Mouse (Mus musculus) frontal cortex, postnatal 25 days (tissue): Measurements from ENCODE around the gene Deaf1.

ENCODE experiments used
- DNase-seq, 2 experiments: peaks; one replicate each; pipeline ENCODE4 v3.0.0; 2022; ENCODE audit warnings: low spot score in 2 of 2

The Deaf1 gene

GRCm38 (mm10) chr7:141327469-141328372 is at the start of gene Deaf1, which contains the start of gene Tmem80:
Deaf1 (minus strand) TSS chr7:141327690.
Tmem80 (plus strand) TSS chr7:141327739.
- DNase-seq, result peak; percentile 100

GRCm38 (mm10) chr7:141374399-141374798 is 46.9 kb upstream of the Deaf1 start:
- no peak for DNase-seq

GRCm38 (mm10) chr7:141373611-141374010 is 46.1 kb upstream of the Deaf1 start:
- DNase-seq, result no peak

- no peak for DNase-seq
These were observed 44.6 kb upstream of the Deaf1 start for GRCm38 (mm10) chr7:141371942-141372595.

- DNase-seq, result no peak
These were observed 42.4 kb upstream of the Deaf1 start for GRCm38 (mm10) chr7:141369918-141370317.

- DNase-seq, result no peak
These were observed 39.9 kb upstream of the Deaf1 start for GRCm38 (mm10) chr7:141367358-141367757.

GRCm38 (mm10) chr7:141365049-141365445 is 37.6 kb upstream of the Deaf1 start:
- no peak for DNase-seq

- DNase-seq, result no peak
These were observed 37.0 kb upstream of the Deaf1 start for GRCm38 (mm10) chr7:141364349-141365048.

GRCm38 (mm10) chr7:141363752-141364125 is 36.2 kb upstream of the Deaf1 start:
- DNase-seq, result no peak

GRCm38 (mm10) chr7:141363106-141363751 is 35.7 kb upstream of the Deaf1 start:
- DNase-seq, result peak; percentile 45 to 77

GRCm38 (mm10) chr7:141361510-141361909 is 34.0 kb upstream of the Deaf1 start:
- DNase-seq, result no peak

- no peak for DNase-seq
These were observed 29.5 kb upstream of the Deaf1 start for GRCm38 (mm10) chr7:141356971-141357370.

GRCm38 (mm10) chr7:141355626-141356326 is 28.3 kb upstream of the Deaf1 start:
- no peak for DNase-seq

GRCm38 (mm10) chr7:141355051-141355450 is 27.6 kb upstream of the Deaf1 start:
- no peak for DNase-seq

- no peak for DNase-seq
These were observed 23.6 kb upstream of the Deaf1 start for GRCm38 (mm10) chr7:141351061-141351460.

GRCm38 (mm10) chr7:141344787-141345186 is 17.3 kb upstream of the Deaf1 start:
- no peak for DNase-seq

- DNase-seq, result no peak
These were observed 16.2 kb upstream of the Deaf1 start for GRCm38 (mm10) chr7:141343696-141344095.

GRCm38 (mm10) chr7:141343230-141343629 is 15.7 kb upstream of the Deaf1 start:
- no peak for DNase-seq

GRCm38 (mm10) chr7:141341689-141342226 is 14.3 kb upstream of the Deaf1 start:
- no peak for DNase-seq

GRCm38 (mm10) chr7:141340476-141340875 is 13.0 kb upstream of the Deaf1 start:
- DNase-seq, result no peak

- DNase-seq, result no peak
These were observed 12.5 kb upstream of the Deaf1 start for GRCm38 (mm10) chr7:141340023-141340422.
